Comparison of ENCODE assay signal across 10 mouse cellular contexts in the genomic region with DNA sequence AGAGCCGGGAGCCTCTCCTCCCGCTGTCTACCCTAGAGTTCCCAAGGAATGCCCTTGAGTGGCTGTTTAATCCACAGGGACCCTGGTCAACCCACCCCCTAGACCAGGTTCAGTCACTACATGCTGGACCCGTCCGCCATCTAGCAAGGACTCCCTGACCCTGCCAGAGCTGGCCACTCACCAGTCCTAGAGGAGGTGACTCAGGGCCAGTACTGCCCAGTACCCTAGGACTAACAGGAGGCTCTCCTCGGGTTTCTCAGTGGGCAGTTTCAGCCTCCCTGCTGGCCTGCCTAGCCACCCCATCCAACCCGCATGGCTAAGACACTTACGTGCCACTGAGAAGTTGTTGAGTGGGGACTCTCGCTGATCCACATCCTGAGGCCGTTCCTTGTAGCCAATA. TPM values are rescaled to one million over a fixed set of nuclear protein-coding genes. Genes with fewer than 3 reads are reported as not detected.
DNase-seq lines count a peak whose midpoint lies in the region; ATAC-seq lines count a peak whose summit lies in the region.
"Had no signal": no experiment of that assay in that cellular context is flagged by ENCODE, and none has a peak within 500 bp of the region (broad histone marks: within the 10 kb centered on the region; RNA-seq: fewer than 3 reads in every experiment).

No protein-coding gene starts in this region.

- no peak for DNase-seq in kidney, postnatal 10 days
- no peak for DNase-seq in embryonic facial prominence, embryonic 14.5 days (ENCODE audit: low spot score)
- DNase-seq in hindbrain, embryonic 11.5 days (ENCODE audit: low spot score) = no peak
- no peak for DNase-seq in urinary bladder, adult 18-20 months (ENCODE audit: low spot score in 2 of 2)
- DNase-seq in layer of hippocampus, postnatal 36 days = no peak
- DNase-seq: cerebellum, adult 11-12 months; gastrocnemius, postnatal 25 days; right cerebral cortex, postnatal 25 days had no signal

- H3K9ac ChIP-seq in kidney, embryonic 15.5 days = peak overlapping the region; percentile 29; the same call in 1 of the 2 replicates
- no peak overlapping the region for H3K9ac ChIP-seq in embryonic facial prominence, embryonic 14.5 days (ENCODE audit: low read depth, low read length)
- H3K9ac ChIP-seq in hindbrain, embryonic 11.5 days (ENCODE audit: low read depth, low read length) = peak overlapping the region; percentile 20; the same call in 1 of the 2 replicates
- H3K9ac ChIP-seq in midbrain, embryonic 15.5 days = no peak overlapping the region

- H3K27me3 ChIP-seq in kidney, embryonic 15.5 days = no peaks in the 10 kb centered on the region
- H3K27me3 ChIP-seq in embryonic facial prominence, embryonic 14.5 days (replicated peaks; ENCODE audit: control insufficient read depth, insufficient read depth, low read length) = no peaks in the 10 kb centered on the region
- H3K27me3 ChIP-seq in hindbrain, embryonic 11.5 days (ENCODE audit: control insufficient read depth, insufficient read depth, low read length) = no peaks in the 10 kb centered on the region
- no peaks in the 10 kb centered on the region for H3K27me3 ChIP-seq in midbrain, embryonic 15.5 days (replicated peaks)

- H3K36me3 ChIP-seq in kidney, embryonic 15.5 days = peaks cover 95% of the 10 kb centered on the region
- H3K36me3 ChIP-seq in embryonic facial prominence, embryonic 14.5 days (ENCODE audit: control insufficient read depth, insufficient read depth, low read length) = peaks cover 91% of the 10 kb centered on the region
- H3K36me3 ChIP-seq in hindbrain, embryonic 11.5 days (ENCODE audit: control insufficient read depth, insufficient read depth, low read length) = peaks cover 23% of the 10 kb centered on the region
- H3K36me3 ChIP-seq in midbrain, embryonic 15.5 days (replicated peaks) = peaks cover 24% of the 10 kb centered on the region

- H3K27ac ChIP-seq in kidney, embryonic 15.5 days = peak overlapping the region; percentile 90
- peak overlapping the region; percentile 87 for H3K27ac ChIP-seq in embryonic facial prominence, embryonic 14.5 days (replicated peaks; ENCODE audit: low read depth, low read length)
- peak overlapping the region; percentile 87 for H3K27ac ChIP-seq in hindbrain, embryonic 11.5 days (ENCODE audit: low read depth, low read length)
- H3K27ac ChIP-seq in midbrain, embryonic 15.5 days = peak overlapping the region; percentile 64; the same call in 1 of the 2 replicates

- no peak overlapping the region for H3K4me3 ChIP-seq in kidney, embryonic 15.5 days (replicated peaks)
- H3K4me3 ChIP-seq in embryonic facial prominence, embryonic 14.5 days (ENCODE audit: low read depth, low read length) = no peak overlapping the region
- H3K4me3 ChIP-seq in hindbrain, embryonic 11.5 days (ENCODE audit: low read depth, low read length) = no peak overlapping the region
- no peak overlapping the region for H3K4me3 ChIP-seq in midbrain, embryonic 15.5 days

- H3K4me2 ChIP-seq in kidney, embryonic 15.5 days = no peak overlapping the region
- H3K4me2 ChIP-seq in embryonic facial prominence, embryonic 14.5 days (ENCODE audit: low read depth, low read length) = no peak overlapping the region
- no peak overlapping the region for H3K4me2 ChIP-seq in hindbrain, embryonic 11.5 days (replicated peaks; ENCODE audit: low read depth, low read length)
- no peak overlapping the region for H3K4me2 ChIP-seq in midbrain, embryonic 15.5 days

- no peak for ATAC-seq in kidney, embryonic 15.5 days (replicated peaks; ENCODE audit: low FRiP score)
- no peak for ATAC-seq in embryonic facial prominence, embryonic 14.5 days (ENCODE audit: low read depth)
- no peak for ATAC-seq in hindbrain, embryonic 11.5 days (ENCODE audit: low FRiP score)
- ATAC-seq in midbrain, embryonic 15.5 days (replicated peaks) = no peak

- H3K9me3 ChIP-seq in kidney, embryonic 15.5 days (replicated peaks) = no peaks in the 10 kb centered on the region
- no peaks in the 10 kb centered on the region for H3K9me3 ChIP-seq in embryonic facial prominence, embryonic 14.5 days (ENCODE audit: control insufficient read depth, low read length)
- H3K9me3 ChIP-seq in hindbrain, embryonic 11.5 days (ENCODE audit: control insufficient read depth, low read length) = no peaks in the 10 kb centered on the region
- H3K9me3 ChIP-seq in midbrain, embryonic 15.5 days = no peaks in the 10 kb centered on the region

- 53% methylated on average over 9 of the region's 9 CpGs for WGBS in kidney, embryonic 15.5 days
- WGBS in embryonic facial prominence, embryonic 14.5 days = 74% methylated on average over 7 of the region's 9 CpGs
- WGBS in hindbrain, embryonic 11.5 days = 80% methylated on average over 9 of the region's 9 CpGs
- 79% methylated on average over 9 of the region's 9 CpGs for WGBS in midbrain, embryonic 15.5 days

- peaks cover 72% of the 10 kb centered on the region for H3K4me1 ChIP-seq in kidney, embryonic 15.5 days
- peaks cover 48% of the 10 kb centered on the region for H3K4me1 ChIP-seq in embryonic facial prominence, embryonic 14.5 days (ENCODE audit: control insufficient read depth, insufficient read depth, low read length)
- peaks cover 52% of the 10 kb centered on the region for H3K4me1 ChIP-seq in hindbrain, embryonic 11.5 days (replicated peaks; ENCODE audit: control insufficient read depth, insufficient read depth, low read length)
- peaks cover 67% of the 10 kb centered on the region for H3K4me1 ChIP-seq in midbrain, embryonic 15.5 days

RNA-seq across cellular contexts. Expression of a gene that starts 12.8 kb away (rescaled TPM):
- 53.7 and 56.7 TPM in 2 replicates for polyA plus RNA-seq in kidney, embryonic 15.5 days (2015; fragmentation: Nextera tagmentation; extraction: Ambion mirVana)
- 76.4 and 84.0 TPM in 2 replicates for polyA plus RNA-seq in embryonic facial prominence, embryonic 14.5 days (2014; fragmentation: Nextera tagmentation; extraction: Ambion mirVana)
- polyA plus RNA-seq in hindbrain, embryonic 11.5 days (2014; fragmentation: Nextera tagmentation; extraction: Ambion mirVana) = 50.8 and 76.5 TPM in 2 replicates
- polyA plus RNA-seq in midbrain, embryonic 15.5 days (2015; fragmentation: Nextera tagmentation; extraction: Ambion mirVana) = 139 and 162 TPM in 2 replicates
- total RNA-seq in layer of hippocampus, postnatal 36 days (2021) = 100 to 1,000 TPM; 145 to 156 TPM

RNA-seq across cellular contexts. Expression of a gene that starts 16.8 kb away (rescaled TPM):
- 4.0 and 4.6 TPM in 2 replicates for polyA plus RNA-seq in kidney, embryonic 15.5 days (2015; fragmentation: Nextera tagmentation; extraction: Ambion mirVana)
- polyA plus RNA-seq in embryonic facial prominence, embryonic 14.5 days (2014; fragmentation: Nextera tagmentation; extraction: Ambion mirVana) = 3.7 and 3.8 TPM in 2 replicates
- 4.3 and 7.0 TPM in 2 replicates for polyA plus RNA-seq in hindbrain, embryonic 11.5 days (2014; fragmentation: Nextera tagmentation; extraction: Ambion mirVana)
- 1.9 and 2.5 TPM in 2 replicates for polyA plus RNA-seq in midbrain, embryonic 15.5 days (2015; fragmentation: Nextera tagmentation; extraction: Ambion mirVana)
- total RNA-seq in layer of hippocampus, postnatal 36 days (2021) = under 1 TPM; 0.37 to 0.38 TPM

RNA-seq across cellular contexts. Expression of a gene that starts 17.4 kb away (rescaled TPM):
- polyA plus RNA-seq in kidney, embryonic 15.5 days (2015; fragmentation: Nextera tagmentation; extraction: Ambion mirVana) = 255 and 266 TPM in 2 replicates
- 211 and 239 TPM in 2 replicates for polyA plus RNA-seq in embryonic facial prominence, embryonic 14.5 days (2014; fragmentation: Nextera tagmentation; extraction: Ambion mirVana)
- 178 and 182 TPM in 2 replicates for polyA plus RNA-seq in hindbrain, embryonic 11.5 days (2014; fragmentation: Nextera tagmentation; extraction: Ambion mirVana)
- 51.2 and 59.2 TPM in 2 replicates for polyA plus RNA-seq in midbrain, embryonic 15.5 days (2015; fragmentation: Nextera tagmentation; extraction: Ambion mirVana)
- total RNA-seq in layer of hippocampus, postnatal 36 days (2021) = 10 to 100 TPM; 20.2 to 24.0 TPM

RNA-seq across cellular contexts. Expression of a gene that starts 42.0 kb away (rescaled TPM):
- 11.6 and 12.4 TPM in 2 replicates for polyA plus RNA-seq in kidney, embryonic 15.5 days (2015; fragmentation: Nextera tagmentation; extraction: Ambion mirVana)
- polyA plus RNA-seq in embryonic facial prominence, embryonic 14.5 days (2014; fragmentation: Nextera tagmentation; extraction: Ambion mirVana) = 23.2 and 26.5 TPM in 2 replicates
- 2.1 and 2.6 TPM in 2 replicates for polyA plus RNA-seq in hindbrain, embryonic 11.5 days (2014; fragmentation: Nextera tagmentation; extraction: Ambion mirVana)
- polyA plus RNA-seq in midbrain, embryonic 15.5 days (2015; fragmentation: Nextera tagmentation; extraction: Ambion mirVana) = 3.1 and 3.6 TPM in 2 replicates
- 10 to 100 TPM; 11.9 to 12.6 TPM for total RNA-seq in layer of hippocampus, postnatal 36 days (2021)

RNA-seq across cellular contexts. Expression of a gene that starts 58.4 kb away (rescaled TPM):
- polyA plus RNA-seq in kidney, embryonic 15.5 days (2015; fragmentation: Nextera tagmentation; extraction: Ambion mirVana) = 15.8 and 16.6 TPM in 2 replicates
- polyA plus RNA-seq in embryonic facial prominence, embryonic 14.5 days (2014; fragmentation: Nextera tagmentation; extraction: Ambion mirVana) = 13.3 and 14.4 TPM in 2 replicates
- 8.5 and 8.7 TPM in 2 replicates for polyA plus RNA-seq in hindbrain, embryonic 11.5 days (2014; fragmentation: Nextera tagmentation; extraction: Ambion mirVana)
- 51.0 and 53.7 TPM in 2 replicates for polyA plus RNA-seq in midbrain, embryonic 15.5 days (2015; fragmentation: Nextera tagmentation; extraction: Ambion mirVana)
- 100 to 1,000 TPM; 171 to 189 TPM for total RNA-seq in layer of hippocampus, postnatal 36 days (2021)

Comparison
In these comparisons a context has a peak if more than half of its experiments do, and no peak if none do; other contexts are left out.
1. H3K9ac ChIP-seq: peak in kidney, embryonic 15.5 days (single experiment) and hindbrain, embryonic 11.5 days (single experiment); none in embryonic facial prominence, embryonic 14.5 days (single experiment) and midbrain, embryonic 15.5 days (single experiment).
2. Peak in every context shown above with its lines, with median percentiles within 50 percentile points of each other: H3K27ac ChIP-seq.